Mouse (Mus musculus) C2C12 (cell line): ENCODE data around the gene Rtn4.

Experiments used
- CEBPB ChIP-seq: IDR thresholded peaks from one replicate; pipeline ENCODE4 v1.6.1; 2011; ENCODE audit warnings: low read depth, mild to moderate bottlenecking, control low read depth, moderate library complexity
- CTCF ChIP-seq: IDR thresholded peaks from one replicate; pipeline ENCODE4 v1.5.1; 2011; ENCODE audit not compliant: control insufficient read depth, insufficient read depth, insufficient read length
- MAX ChIP-seq: IDR thresholded peaks from one replicate; pipeline ENCODE4 v1.6.1; 2011; ENCODE audit warnings: mild to moderate bottlenecking, control low read depth
- MYOD1 ChIP-seq: IDR thresholded peaks from one replicate; pipeline ENCODE4 v1.6.1; 2011; ENCODE audit warnings: low read depth; ENCODE audit not compliant: control insufficient read depth, insufficient read length
- MYOG ChIP-seq: IDR thresholded peaks from one replicate; pipeline ENCODE4 v1.6.1; 2011; ENCODE audit not compliant: control insufficient read depth, insufficient read length; ENCODE audit errors: extremely low read depth
- USF1 ChIP-seq: IDR thresholded peaks from one replicate; pipeline ENCODE4 v1.6.1; 2011; ENCODE audit warnings: low read depth, mild to moderate bottlenecking, control low read depth, moderate library complexity

DNA sequence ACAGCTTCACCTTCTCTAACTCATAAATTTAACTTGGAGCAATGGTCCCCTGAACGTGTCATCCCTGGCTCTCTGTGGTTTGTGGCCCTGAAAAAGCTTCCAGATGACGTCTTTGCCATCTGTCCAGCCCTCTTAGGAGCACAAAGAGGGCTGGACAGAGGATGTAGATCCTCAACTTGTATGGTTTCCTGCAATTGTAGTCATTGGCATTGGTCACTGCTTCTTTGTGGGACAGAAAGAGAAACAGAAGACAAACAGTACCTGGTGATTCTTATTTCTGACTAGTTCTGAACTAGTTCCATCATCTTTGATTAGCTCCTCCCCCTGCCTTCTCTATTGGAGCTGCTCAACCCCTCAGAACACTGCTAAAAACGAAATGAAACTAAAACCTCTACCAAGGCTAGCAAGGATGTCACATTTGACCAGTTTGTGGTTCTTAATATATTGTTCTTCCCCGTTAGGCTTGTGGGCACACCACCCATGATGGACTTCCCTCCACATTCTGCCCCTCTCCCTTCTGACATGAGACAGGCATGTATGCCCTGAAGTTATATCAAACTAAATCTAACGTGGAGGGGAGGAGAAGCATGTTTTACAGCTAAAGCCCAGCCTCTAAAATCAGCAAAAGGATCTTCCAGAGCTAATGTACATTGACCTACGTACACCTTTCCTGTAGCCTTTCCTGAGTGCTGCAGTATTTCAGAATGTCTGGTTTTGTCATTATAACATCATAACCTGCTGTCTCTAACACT, 45.0 kb upstream of the Rtn4 start:
- TF ChIP-seq MYOG = no peak
- TF ChIP-seq CTCF = no peak
- no peak for TF ChIP-seq MYOD1
- no peak for TF ChIP-seq MAX
- TF ChIP-seq USF1 = no peak
- TF ChIP-seq CEBPB = no peak
